Mouse (Mus musculus) left cerebral cortex, postnatal 4 days (tissue): ENCODE results near the gene Fmo2. TPM values are rescaled to one million over a fixed set of nuclear protein-coding genes. Genes with fewer than 3 reads are reported as not detected.

Experiments
- DNase-seq: peaks from one replicate; pipeline ENCODE4 v3.0.0-alpha.2; 2022
- intact Hi-C: fragments of 180-260 bp; cut with DNase I; formaldehyde crosslinking; loops from one replicate; pipeline ENCODE4 v1.15.1; 2025
- total RNA-seq, 2 experiments: library from RNA; stranded (reverse); gene quantifications; 2 replicates each; pipeline ENCODE4 v1.2.3; 2021

Gene Fmo2
- total RNA-seq, 2 experiments from 2014 or later: 0.28 TPM

- no peak for DNase-seq
- intact Hi-C loops: loop anchor here (10.0 kb wide), 1 partner anchor 162 kb away; no protein-coding TSS in a partner anchor
Observed at GRCm38 (mm10) chr1:162893014-162893413, 5.5 kb downstream of the Fmo2 start.

- no peak for DNase-seq
- intact Hi-C loops: loop anchor here (10.0 kb wide), 1 partner anchor 163 kb away; no protein-coding TSS in a partner anchor
Observed at GRCm38 (mm10) chr1:162891980-162892451, 6.5 kb downstream of the Fmo2 start.

GRCm38 (mm10) chr1:162888646-162889045 lies 9.9 kb downstream of the Fmo2 start:
- DNase-seq: no peak
- intact Hi-C loops: no loop called here

- no peak for DNase-seq
- intact Hi-C loops: no loop called here
Observed at GRCm38 (mm10) chr1:162887644-162888043, 10.9 kb downstream of the Fmo2 start.

DNA sequence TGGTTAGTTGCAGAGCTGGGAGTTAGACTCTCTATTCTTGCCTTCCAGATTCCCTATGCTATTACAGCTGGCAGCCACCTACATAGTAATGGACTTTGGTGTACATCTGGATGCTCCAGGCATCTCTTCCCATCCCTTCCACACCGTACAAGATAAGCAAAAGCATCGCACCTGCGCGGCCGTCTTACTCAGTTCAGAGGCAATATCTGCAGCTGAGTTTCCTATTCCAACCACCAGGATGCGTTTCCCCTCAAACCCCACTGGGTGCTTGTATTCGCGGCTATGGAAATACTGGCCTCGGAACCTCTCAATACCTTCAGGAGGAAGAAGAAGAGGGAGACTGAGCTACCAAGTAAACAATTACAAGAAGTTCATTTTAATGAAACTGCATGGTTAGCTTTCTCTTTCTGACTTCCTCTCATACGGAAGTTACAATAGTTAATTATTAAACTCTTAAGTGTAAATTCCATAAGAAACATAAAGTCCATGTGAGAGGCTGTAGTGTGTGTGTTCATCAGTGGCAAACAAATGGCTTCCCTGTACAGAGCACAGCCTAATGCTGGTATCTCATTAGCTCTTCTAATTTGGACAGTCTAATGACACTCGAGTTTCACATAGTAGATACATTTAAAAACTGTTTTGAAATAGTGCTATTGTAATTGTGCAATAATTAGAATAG lies 12.2 kb downstream of the Fmo2 start:
- intact Hi-C loops: no loop called here
- DNase-seq: no peak

DNA sequence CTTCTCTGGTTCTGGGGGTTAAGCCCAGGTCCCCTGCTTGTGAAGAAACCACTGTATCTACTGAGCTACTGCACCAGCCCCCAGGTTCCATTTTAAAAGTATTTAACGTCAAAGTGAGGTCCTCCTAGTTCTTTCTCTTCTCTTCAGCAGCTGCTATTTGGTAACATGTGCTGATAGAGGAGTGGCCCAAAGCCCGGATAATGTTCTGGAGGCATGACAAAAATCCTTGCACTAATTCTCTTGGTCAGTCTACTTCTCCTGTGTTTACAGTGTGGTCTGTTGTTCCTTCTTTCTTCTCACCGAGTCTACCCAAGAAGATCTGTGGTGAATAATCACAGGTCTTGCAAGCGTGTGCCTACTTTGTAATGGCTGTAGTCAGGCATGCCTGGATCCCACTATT lies 15.8 kb downstream of the Fmo2 start:
- intact Hi-C loops: no loop called here
- DNase-seq: no peak

DNA sequence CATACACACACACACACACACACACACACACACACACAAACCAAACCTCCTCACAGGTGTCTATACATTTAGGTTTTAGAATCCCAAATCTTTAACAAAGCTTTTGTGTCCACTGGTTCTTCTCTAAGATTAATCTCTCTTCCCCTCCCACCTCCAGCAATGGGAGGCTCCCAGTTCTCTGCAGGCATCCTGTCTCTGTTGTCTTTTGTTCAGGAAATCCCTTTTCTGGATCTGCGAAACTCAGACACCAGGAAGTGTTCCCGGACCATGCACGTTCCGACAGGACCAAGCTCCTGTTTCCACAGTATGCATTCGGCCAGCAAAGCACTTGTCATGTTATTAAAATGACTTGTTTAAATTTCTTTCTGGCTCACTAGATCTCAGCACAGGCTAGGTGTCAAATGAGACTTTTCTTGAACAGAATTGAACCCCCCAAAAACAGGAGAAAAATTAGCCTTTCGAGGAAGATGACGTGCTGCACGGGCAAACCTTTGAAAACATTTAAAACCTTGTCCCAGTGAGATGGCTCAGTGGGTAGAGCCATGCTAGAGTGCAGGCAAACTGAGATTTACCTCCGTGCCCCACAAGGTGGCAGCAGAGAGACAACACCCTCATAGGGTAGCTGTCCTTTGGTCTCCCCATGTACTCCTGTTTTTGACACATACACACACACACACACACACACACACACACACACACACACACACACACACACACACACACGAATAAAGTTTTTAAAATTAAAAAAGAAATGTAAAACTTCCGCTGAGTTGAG lies 18.7 kb downstream of the Fmo2 start:
- intact Hi-C loops: no loop called here
- peak; percentile 46 for DNase-seq

DNA sequence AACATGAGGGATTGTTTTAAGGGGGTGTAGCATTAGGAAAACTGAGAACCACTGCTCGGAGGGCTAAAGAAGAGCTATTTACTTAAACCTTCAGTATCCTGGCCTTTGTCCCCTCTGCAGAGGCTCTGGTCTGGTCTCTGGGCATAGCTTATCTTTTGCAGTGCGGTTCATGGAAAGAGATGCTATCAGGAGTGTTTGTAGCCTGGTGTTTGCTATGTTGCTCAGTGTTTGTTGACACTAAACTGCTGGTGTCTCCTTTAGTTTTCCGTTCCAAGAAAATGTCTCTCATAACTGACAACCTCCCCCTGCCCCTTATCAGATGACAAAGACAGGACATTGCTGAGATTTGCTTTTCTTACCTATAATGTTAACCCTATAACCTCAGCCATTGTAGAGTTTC lies 23.4 kb downstream of the Fmo2 start:
- DNase-seq: no peak
- intact Hi-C loops: no loop called here

DNA sequence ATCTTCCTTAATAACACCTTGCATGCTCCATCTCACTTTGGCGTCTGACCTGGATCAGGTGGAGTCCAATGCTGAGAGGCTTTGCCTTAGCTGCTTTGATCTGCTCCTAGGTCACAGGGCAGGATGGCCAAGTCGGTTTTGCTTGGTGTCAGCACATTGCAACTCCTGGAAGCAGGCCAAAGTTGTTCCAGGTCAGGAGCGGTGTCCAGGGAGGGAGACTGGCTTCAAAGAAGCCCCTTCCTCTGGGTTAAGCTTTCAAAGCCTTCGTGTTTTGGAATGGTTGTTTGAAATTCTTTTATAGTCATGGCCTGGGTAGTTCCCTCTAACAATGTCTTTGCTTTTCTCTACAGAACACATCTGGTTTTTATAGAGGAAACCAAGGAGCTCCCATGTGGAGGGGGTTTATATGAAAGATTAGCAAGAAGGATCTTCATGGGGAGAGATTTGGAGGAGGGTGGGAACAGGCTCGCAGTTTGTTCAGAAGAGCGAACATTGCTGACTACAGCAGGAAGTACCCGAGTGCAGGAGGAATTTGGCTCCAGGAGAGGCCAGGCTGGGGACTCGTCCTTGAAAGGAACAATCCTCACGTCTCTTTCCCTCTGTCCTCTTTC lies 26.7 kb downstream of the Fmo2 start:
- intact Hi-C loops: no loop called here
- no peak for DNase-seq

DNA sequence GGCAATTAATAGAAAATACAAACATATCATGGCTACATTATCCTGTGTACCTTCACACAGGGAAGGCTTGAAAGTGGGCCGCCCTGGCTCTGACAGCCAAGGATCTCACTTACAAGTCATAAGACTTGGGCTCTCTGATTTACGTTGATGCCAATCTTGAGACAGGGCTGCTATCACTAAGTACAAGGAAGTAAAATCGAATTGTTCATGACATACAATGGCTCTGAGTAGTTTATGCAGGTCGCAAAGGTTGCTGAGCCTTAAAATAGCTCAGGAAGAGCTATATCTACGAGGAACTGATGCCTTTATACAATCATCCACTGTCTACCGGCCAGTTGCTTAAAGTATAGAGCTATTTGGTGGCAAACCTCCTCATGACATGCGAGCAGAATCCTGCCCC lies 27.5 kb downstream of the Fmo2 start:
- intact Hi-C loops: no loop called here
- no peak for DNase-seq

DNA sequence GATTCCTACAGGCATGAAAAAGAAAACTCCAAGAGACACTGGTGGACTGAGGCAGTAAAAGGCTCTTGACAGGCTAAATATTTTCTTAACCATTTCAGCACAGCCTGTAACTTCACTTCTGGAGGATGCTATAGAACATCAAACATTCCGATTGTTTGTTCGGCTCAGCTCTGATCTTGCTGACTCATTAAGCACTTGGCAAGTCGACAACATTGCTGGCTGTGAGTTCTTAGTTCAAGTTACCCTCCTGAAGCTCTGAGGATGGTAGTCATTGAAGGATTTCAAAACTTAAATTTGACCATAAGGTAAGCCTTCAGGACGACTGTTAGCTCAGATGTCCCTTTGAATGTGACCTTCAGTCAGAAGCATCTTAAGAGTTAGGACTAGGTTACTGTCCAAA lies 31.1 kb downstream of the Fmo2 start:
- intact Hi-C loops: no loop called here
- DNase-seq: no peak

DNA sequence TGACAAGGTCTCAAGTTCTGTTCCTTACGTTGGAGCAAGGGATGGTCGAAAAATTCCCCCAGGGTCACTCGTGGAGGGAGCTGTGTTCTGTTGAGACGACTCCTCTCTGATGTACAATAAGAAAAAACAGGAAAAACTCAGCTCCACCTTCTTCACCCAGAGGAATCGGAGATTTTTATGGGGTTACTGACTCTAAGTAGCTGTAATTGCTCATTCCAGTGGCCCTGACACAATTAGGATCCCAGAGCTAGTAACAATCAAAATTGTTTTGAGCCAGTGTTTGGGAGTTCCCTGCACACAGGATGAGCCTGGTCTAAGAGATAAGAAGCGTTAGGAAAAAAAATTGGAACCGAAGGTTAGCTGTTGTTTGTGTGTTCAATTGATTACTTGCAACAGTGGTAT lies 32.2 kb downstream of the Fmo2 start, which contains the start of gene Fmo1:
Fmo1 (minus strand) TSS at position 331 of the 402 bp plus-strand sequence.
- DNase-seq: no peak
- intact Hi-C loops: no loop called here

GRCm38 (mm10) chr1:162865493-162865830 lies 33.1 kb downstream of the Fmo2 start:
- intact Hi-C loops: no loop called here
- no peak for DNase-seq

DNA sequence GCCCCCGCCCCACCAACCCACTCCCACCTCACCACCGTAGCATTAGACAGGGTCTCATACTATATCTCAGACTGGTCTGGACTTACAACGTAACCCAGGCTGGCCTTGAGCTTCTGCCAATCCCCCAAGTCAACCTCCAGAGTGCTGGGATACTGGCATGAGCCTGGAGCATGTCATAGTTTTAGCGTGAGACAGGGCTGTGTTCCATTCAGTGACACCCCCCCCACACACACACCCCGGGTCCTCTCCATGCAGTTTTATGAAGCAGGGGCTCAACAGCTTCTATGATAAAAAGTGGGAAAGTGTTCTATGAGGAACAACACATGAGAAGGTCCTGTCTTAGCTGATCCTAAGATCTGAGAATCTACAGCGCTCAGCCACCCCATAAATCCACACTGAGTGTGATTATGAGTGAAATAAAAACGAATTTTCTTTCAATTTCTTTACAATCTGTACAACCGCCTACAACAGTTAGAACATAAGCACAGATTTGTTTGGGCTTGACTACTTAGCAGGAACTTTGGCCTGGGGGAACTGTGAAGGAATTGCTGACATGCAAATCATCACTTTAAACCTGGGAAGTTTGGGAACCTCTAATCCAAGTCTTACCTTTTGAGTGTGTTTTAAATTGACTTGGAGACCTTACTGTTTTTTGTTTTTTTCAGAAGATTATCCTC lies 33.6 kb downstream of the Fmo2 start:
- intact Hi-C loops: no loop called here
- no peak for DNase-seq

DNA sequence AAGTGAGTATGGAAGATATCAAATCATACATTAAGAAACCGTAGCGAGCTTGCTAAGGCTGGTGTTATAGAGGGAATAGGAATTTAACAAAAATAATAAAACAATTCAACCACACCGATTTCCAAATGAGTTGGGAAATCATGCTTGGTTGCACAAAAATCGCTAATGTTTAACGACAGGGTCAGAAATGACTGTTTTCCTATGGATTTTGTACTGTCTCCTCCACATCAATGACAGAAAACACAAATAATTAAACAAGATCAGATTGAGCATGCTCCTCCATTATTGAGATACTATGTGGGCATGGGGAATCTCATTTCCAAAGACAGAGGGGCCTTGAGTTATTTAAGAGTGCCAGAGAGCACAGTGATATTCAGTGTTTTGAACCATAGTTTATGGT lies 34.2 kb downstream of the Fmo2 start:
- intact Hi-C loops: no loop called here
- DNase-seq: no peak

DNA sequence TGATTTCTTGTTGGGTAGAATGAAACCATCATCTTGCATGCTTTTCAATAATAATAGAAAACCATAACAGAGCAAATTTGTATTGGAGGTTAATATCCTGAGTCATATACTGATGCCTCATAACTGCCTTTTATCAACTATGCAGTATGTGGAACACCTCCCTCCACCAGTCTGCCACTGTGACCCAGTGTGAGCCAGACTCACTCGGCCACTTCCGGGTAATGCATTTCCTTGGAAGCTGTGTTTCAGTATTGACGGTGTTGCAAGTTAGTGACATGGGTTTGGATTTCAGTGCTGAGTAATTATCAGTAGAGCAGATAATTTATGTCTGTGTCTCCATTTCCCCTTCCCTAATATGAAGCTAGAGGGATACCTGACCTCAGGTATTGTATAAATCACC lies 34.9 kb downstream of the Fmo2 start:
- DNase-seq: no peak
- intact Hi-C loops: no loop called here

DNA sequence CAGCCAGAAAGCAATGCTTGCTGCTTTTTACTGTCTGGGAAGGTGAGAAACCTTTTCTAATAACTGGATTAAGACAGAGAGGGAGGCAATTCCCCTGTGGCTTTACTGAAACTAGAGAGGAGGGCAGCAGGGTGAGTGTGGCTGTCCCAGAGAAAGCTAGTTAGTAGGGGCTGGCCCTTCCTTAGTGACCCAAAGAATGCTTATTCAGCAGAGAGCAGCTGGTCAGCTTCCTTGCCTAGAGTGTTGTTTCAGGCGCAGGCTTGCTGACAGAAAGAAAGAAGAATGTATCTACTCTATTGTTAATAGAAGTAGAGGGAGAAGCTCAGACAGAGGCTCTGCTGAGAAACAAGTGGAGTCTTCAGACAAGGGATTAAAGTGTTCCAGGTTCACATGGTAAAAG lies 36.2 kb downstream of the Fmo2 start:
- intact Hi-C loops: no loop called here
- DNase-seq: no peak

GRCm38 (mm10) chr1:162859996-162860605 lies 38.4 kb downstream of the Fmo2 start:
- DNase-seq: peak; percentile 38

GRCm38 (mm10) chr1:162859545-162859976 lies 39.0 kb downstream of the Fmo2 start:
- DNase-seq: peak; percentile 32
- intact Hi-C loops: no loop called here

More at GRCm38 (mm10) chr1:162859996-162860605, 38.4 kb downstream of the Fmo2 start:
- intact Hi-C loops: no loop called here

- intact Hi-C loops: no loop called here
- DNase-seq: peak; percentile 50
Observed at GRCm38 (mm10) chr1:162858748-162859130, 39.8 kb downstream of the Fmo2 start.
